Mouse (Mus musculus) neural tube, embryonic 15.5 days (tissue): ENCODE results near the gene Tnfaip8l1. TPM values are rescaled to one million over a fixed set of nuclear protein-coding genes. Genes with fewer than 3 reads are reported as not detected.
A peak's percentile ranks its signal among the peaks of the same experiment; 100 is the strongest.

Experiments
- ATAC-seq: fragments of 200-750 bp; cut with Nextera tagmentation; 2 replicates; pipeline ENCODE4 v1.8.0; 2017; ENCODE audit warnings: mild to moderate bottlenecking, moderate TSS enrichment, moderate library complexity; ENCODE audit not compliant: low FRiP score
- H3K27ac ChIP-seq: fragments of 300-500 bp; sonication (generic); replicated peaks from 2 replicates; pipeline ENCODE4 v1.5.1; 2015; ENCODE audit warnings: mild to moderate bottlenecking, inconsistent platforms
- H3K27me3 ChIP-seq: fragments of 300-500 bp; sonication (generic); replicated peaks from 2 replicates; pipeline ENCODE4 v1.6.1; 2015; ENCODE audit warnings: inconsistent platforms
- H3K36me3 ChIP-seq: fragments of 300-500 bp; sonication (generic); 2 replicates; pipeline ENCODE4 v1.6.1; 2015; ENCODE audit warnings: inconsistent platforms
- H3K4me1 ChIP-seq: fragments of 300-500 bp; sonication (generic); 2 replicates; pipeline ENCODE4 v1.6.1; 2015; ENCODE audit warnings: inconsistent platforms
- H3K4me2 ChIP-seq: fragments of 300-500 bp; sonication (generic); 2 replicates; pipeline ENCODE4 v1.6.1; 2015; ENCODE audit warnings: inconsistent platforms, mild to moderate bottlenecking, moderate library complexity
- H3K4me3 ChIP-seq: fragments of 300-500 bp; sonication (generic); replicated peaks from 2 replicates; pipeline ENCODE4 v1.5.1; 2015; ENCODE audit warnings: mild to moderate bottlenecking, inconsistent platforms
- H3K9ac ChIP-seq: fragments of 300-500 bp; sonication (generic); replicated peaks from 2 replicates; pipeline ENCODE4 v1.6.1; 2015; ENCODE audit warnings: mild to moderate bottlenecking, inconsistent platforms
- H3K9me3 ChIP-seq: fragments of 300-500 bp; sonication (generic); replicated peaks from 2 replicates; pipeline ENCODE4 v1.6.1; 2016; ENCODE audit warnings: inconsistent platforms
- WGBS: fragments of 180-500 bp; shearing (Covaris S2); methylation state at CpG from one replicate; pipeline ENCODE4 v1.1.7; 2015; ENCODE audit warnings: mixed read lengths; 5-methylcytosine and 5-hydroxymethylcytosine counted together
- polyA plus RNA-seq: library from polyadenylated mRNA; unstranded; fragments of >200 nt; fragmentation: Nextera tagmentation; extraction: Ambion mirVana; gene quantifications from 2 replicates; pipeline ENCODE4 v1.2.1, GENCODE M21; 2015

Tnfaip8l1 gene
- polyA plus RNA-seq, 1 experiment from 2014 or later, result 10.6 TPM

- H3K27me3 ChIP-seq, result peaks cover 8% of the 10 kb centered on the region
- peak; percentile 55 for ATAC-seq
- H3K4me3 ChIP-seq, result peak within 1 kb of the TSS; percentile 90
- peak within 1 kb of the TSS; percentile 91 for H3K9ac ChIP-seq
- WGBS, result 1% methylated on average over 79 of the region's 79 CpGs
- no peaks in the 10 kb centered on the region for H3K36me3 ChIP-seq
- H3K4me1 ChIP-seq, result peaks cover 55% of the 10 kb centered on the region
- H3K4me2 ChIP-seq, result peak within 1 kb of the TSS; percentile 76
- H3K9me3 ChIP-seq, result no peaks in the 10 kb centered on the region
- peak within 1 kb of the TSS; percentile 84 for H3K27ac ChIP-seq
Measured at GRCm38 (mm10) chr17:56139858-56140595, 22.2 kb upstream of the Tnfaip8l1 start, which contains the start of gene Sema6b. TSS of gene Sema6b (minus strand) at chr17:56140343.

GRCm38 (mm10) chr17:56141702-56142605, 20.3 kb upstream of the Tnfaip8l1 start:
- Histone ChIP-seq H3K4me2 (peak overlapping the region; percentile 73), H3K4me1 (peaks cover 46% of the 10 kb centered on the region), H3K4me3 (peak overlapping the region; percentile 47), H3K9ac (peak overlapping the region; percentile 42), H3K9me3 (no peaks in the 10 kb centered on the region), H3K36me3 (no peaks in the 10 kb centered on the region), H3K27me3 (peaks cover 17% of the 10 kb centered on the region), H3K27ac (no peak overlapping the region)
- WGBS, result under 1% methylated on average over 36 of the region's 47 CpGs
- ATAC-seq, result peak; percentile 65

- no peak overlapping the region for H3K27ac ChIP-seq
- ATAC-seq, result no peak
- H3K27me3 ChIP-seq, result peaks cover 36% of the 10 kb centered on the region
- H3K9ac ChIP-seq, result no peak overlapping the region
- no peaks in the 10 kb centered on the region for H3K36me3 ChIP-seq
- WGBS, result 81% methylated on average over 9 of the region's 9 CpGs
- no peak overlapping the region for H3K4me2 ChIP-seq
- H3K4me3 ChIP-seq, result no peak overlapping the region
- H3K9me3 ChIP-seq, result no peaks in the 10 kb centered on the region
- peaks cover 34% of the 10 kb centered on the region for H3K4me1 ChIP-seq
Measured at GRCm38 (mm10) chr17:56144546-56144945, 17.7 kb upstream of the Tnfaip8l1 start.

GRCm38 (mm10) chr17:56146131-56146530, 16.1 kb upstream of the Tnfaip8l1 start:
- WGBS, result 14% methylated on average over 9 of the region's 9 CpGs
- Histone ChIP-seq H3K27ac (no peak overlapping the region), H3K4me1 (peaks cover 31% of the 10 kb centered on the region), H3K36me3 (no peaks in the 10 kb centered on the region), H3K4me2 (no peak overlapping the region), H3K9me3 (no peaks in the 10 kb centered on the region), H3K9ac (no peak overlapping the region), H3K27me3 (peaks cover 47% of the 10 kb centered on the region), H3K4me3 (no peak overlapping the region)
- ATAC-seq, result no peak

GRCm38 (mm10) chr17:56147420-56147819, 14.9 kb upstream of the Tnfaip8l1 start:
- Histone ChIP-seq H3K27me3 (peaks cover 48% of the 10 kb centered on the region), H3K4me1 (peaks cover 18% of the 10 kb centered on the region), H3K4me3 (no peak overlapping the region), H3K9ac (no peak overlapping the region), H3K4me2 (no peak overlapping the region), H3K36me3 (no peaks in the 10 kb centered on the region), H3K27ac (no peak overlapping the region), H3K9me3 (no peaks in the 10 kb centered on the region)
- ATAC-seq, result no peak
- 61% methylated on average over 12 of the region's 12 CpGs for WGBS

- Histone ChIP-seq H3K9ac (peak overlapping the region; percentile 55), H3K27me3 (peaks cover 53% of the 10 kb centered on the region), H3K4me3 (peak overlapping the region; percentile 40), H3K36me3 (no peaks in the 10 kb centered on the region), H3K4me2 (peak overlapping the region; percentile 82), H3K9me3 (no peaks in the 10 kb centered on the region), H3K4me1 (peaks cover 15% of the 10 kb centered on the region), H3K27ac (no peak overlapping the region)
- 0 out of 2 replicates have a peak, but pooled peaks have one; percentile 25 for ATAC-seq
- 20% methylated on average over 9 of the region's 9 CpGs for WGBS
Measured at GRCm38 (mm10) chr17:56148280-56148679, 14.0 kb upstream of the Tnfaip8l1 start.

- Histone ChIP-seq H3K36me3 (no peaks in the 10 kb centered on the region), H3K27ac (no peak overlapping the region), H3K9me3 (no peaks in the 10 kb centered on the region), H3K27me3 (peaks cover 53% of the 10 kb centered on the region), H3K4me2 (peak overlapping the region; percentile 82), H3K9ac (peak overlapping the region; percentile 55), H3K4me3 (peak overlapping the region; percentile 40), H3K4me1 (peaks cover 20% of the 10 kb centered on the region)
- WGBS, result under 1% methylated on average over 30 of the region's 30 CpGs
- ATAC-seq, result peak; percentile 51
Measured at GRCm38 (mm10) chr17:56148790-56149618, 13.3 kb upstream of the Tnfaip8l1 start.

GRCm38 (mm10) chr17:56149897-56150296, 12.4 kb upstream of the Tnfaip8l1 start:
- H3K4me3 ChIP-seq, result no peak overlapping the region
- no peak overlapping the region for H3K27ac ChIP-seq
- H3K4me2 ChIP-seq, result peak overlapping the region; percentile 82; the same call in 1 of the 2 replicates
- peaks cover 53% of the 10 kb centered on the region for H3K27me3 ChIP-seq
- H3K9ac ChIP-seq, result no peak overlapping the region
- peaks cover 20% of the 10 kb centered on the region for H3K4me1 ChIP-seq
- 41% methylated on average over 2 of the region's 2 CpGs for WGBS
- no peaks in the 10 kb centered on the region for H3K9me3 ChIP-seq
- H3K36me3 ChIP-seq, result no peaks in the 10 kb centered on the region
- no peak for ATAC-seq

GRCm38 (mm10) chr17:56153643-56154042, 8.6 kb upstream of the Tnfaip8l1 start:
- ATAC-seq, result 0 out of 2 replicates have a peak, but pooled peaks have one; percentile 33
- no peak overlapping the region for H3K27ac ChIP-seq

GRCm38 (mm10) chr17:56159729-56160128, 2.5 kb upstream of the Tnfaip8l1 start:
- H3K9ac ChIP-seq, result no peak overlapping the region
- H3K4me2 ChIP-seq, result no peak overlapping the region
- peaks cover 22% of the 10 kb centered on the region for H3K4me1 ChIP-seq
- H3K4me3 ChIP-seq, result no peak overlapping the region
- no peak for ATAC-seq
- no peaks in the 10 kb centered on the region for H3K36me3 ChIP-seq
- 3% methylated on average over 9 of the region's 9 CpGs for WGBS
- H3K27ac ChIP-seq, result no peak overlapping the region
- H3K27me3 ChIP-seq, result peaks cover 52% of the 10 kb centered on the region
- no peaks in the 10 kb centered on the region for H3K9me3 ChIP-seq

More at GRCm38 (mm10) chr17:56153643-56154042, 8.6 kb upstream of the Tnfaip8l1 start:
- Histone ChIP-seq H3K9me3 (no peaks in the 10 kb centered on the region), H3K4me3 (no peak overlapping the region), H3K27me3 (peaks cover 64% of the 10 kb centered on the region), H3K9ac (no peak overlapping the region), H3K36me3 (no peaks in the 10 kb centered on the region), H3K4me1 (peaks cover 15% of the 10 kb centered on the region), H3K4me2 (no peak overlapping the region)
- WGBS, result 13% methylated on average over 9 of the region's 9 CpGs
